Mouse (Mus musculus) cerebellum, adult 18-20 months (tissue): Measurements from ENCODE around the gene Tex19.1.
"Not testable (repeated sequence)": the region's sequence is repeated elsewhere in the genome, so short reads cannot be mapped to it uniquely, and the experiment has no call there.

Experiments used
- DNase-seq, 2 experiments: peaks; one replicate each; pipeline ENCODE4 v3.0.0; 2021

The Tex19.1 gene

GRCm38 (mm10) chr11:121145865-121146264 is at the start of gene Tex19.1:
Tex19.1 (plus strand) TSS chr11:121146143.
- no peak for DNase-seq

GRCm38 (mm10) chr11:121099762-121100161 is 46.2 kb upstream of the Tex19.1 start:
- DNase-seq, result no peak

- no peak for DNase-seq
These were observed 45.3 kb upstream of the Tex19.1 start for GRCm38 (mm10) chr11:121100692-121101091.

- DNase-seq, result no peak
These were observed 44.7 kb upstream of the Tex19.1 start for GRCm38 (mm10) chr11:121101124-121101805.

- DNase-seq, result not testable (repeated sequence)
These were observed 38.7 kb upstream of the Tex19.1 start for GRCm38 (mm10) chr11:121107242-121107641.

- no peak for DNase-seq
These were observed 37.9 kb upstream of the Tex19.1 start for GRCm38 (mm10) chr11:121108061-121108460.

GRCm38 (mm10) chr11:121109986-121110385 is 36.0 kb upstream of the Tex19.1 start:
- DNase-seq, result peak; percentile 34 to 36

- no peak for DNase-seq
These were observed 34.9 kb upstream of the Tex19.1 start for GRCm38 (mm10) chr11:121111051-121111450.

GRCm38 (mm10) chr11:121111601-121112000 is 34.3 kb upstream of the Tex19.1 start:
- DNase-seq, result no peak

GRCm38 (mm10) chr11:121112091-121112775 is 33.7 kb upstream of the Tex19.1 start:
- peak; percentile 71 to 77 for DNase-seq

GRCm38 (mm10) chr11:121118106-121118505 is 27.8 kb upstream of the Tex19.1 start:
- DNase-seq, result no peak

GRCm38 (mm10) chr11:121118577-121118976 is 27.4 kb upstream of the Tex19.1 start, which contains the start of gene Tex19.2:
Tex19.2 (minus strand) TSS chr11:121118677.
- DNase-seq, result no peak

- DNase-seq, result no peak
These were observed 24.8 kb upstream of the Tex19.1 start for GRCm38 (mm10) chr11:121121151-121121550.

- DNase-seq, result no peak
These were observed 23.8 kb upstream of the Tex19.1 start for GRCm38 (mm10) chr11:121122024-121122670.

GRCm38 (mm10) chr11:121123438-121123837 is 22.5 kb upstream of the Tex19.1 start:
- no peak for DNase-seq

- no peak for DNase-seq
These were observed 20.3 kb upstream of the Tex19.1 start for GRCm38 (mm10) chr11:121125522-121126172.

- DNase-seq, result no peak
These were observed 19.5 kb upstream of the Tex19.1 start for GRCm38 (mm10) chr11:121126395-121126794.

- no peak for DNase-seq
These were observed 18.5 kb upstream of the Tex19.1 start for GRCm38 (mm10) chr11:121127441-121127840.

- no peak for DNase-seq
These were observed 16.3 kb upstream of the Tex19.1 start for GRCm38 (mm10) chr11:121129616-121130015.

GRCm38 (mm10) chr11:121134600-121134999 is 11.3 kb upstream of the Tex19.1 start:
- DNase-seq, result no peak

GRCm38 (mm10) chr11:121137682-121138081 is 8.3 kb upstream of the Tex19.1 start:
- no peak for DNase-seq

GRCm38 (mm10) chr11:121138732-121139131 is 7.2 kb upstream of the Tex19.1 start:
- DNase-seq, result no peak

GRCm38 (mm10) chr11:121143325-121144015 is 2.5 kb upstream of the Tex19.1 start:
- DNase-seq, result no peak
